Mouse (Mus musculus): ENCODE data around the gene Ahctf1.

DNA sequence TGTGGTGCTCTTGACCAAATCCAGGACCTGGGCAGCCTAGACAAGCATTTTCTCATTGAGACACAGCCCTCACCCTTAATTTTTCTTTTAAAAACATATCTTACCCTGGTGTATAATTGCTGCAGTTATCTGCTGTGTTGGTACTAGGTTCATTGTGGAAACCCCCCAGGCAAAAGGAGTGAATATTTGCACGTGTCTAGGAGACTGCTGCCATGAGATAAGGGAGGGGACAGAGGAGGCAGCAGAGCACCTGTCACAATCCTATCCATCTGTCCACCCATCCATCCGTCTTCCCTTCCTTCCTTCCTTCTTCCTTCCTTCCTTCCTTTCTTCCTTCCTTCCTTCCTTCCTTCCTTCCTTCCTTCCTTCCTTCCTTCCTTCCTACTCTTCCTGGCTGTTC lies 9.9 kb upstream of the Ahctf1 start:
- TF ChIP-seq CTCF (IDR thresholded peaks at IDR 0.05; ENCODE audit: extremely low read depth, insufficient read length, insufficient replicate concordance, low read depth, low read length) (no peak), POLR2A (IDR thresholded peaks at IDR 0.05; ENCODE audit: low read depth, low read length) (no peak)
